Mouse (Mus musculus) spleen, adult 2 months (tissue): ENCODE measurements at regions not wholly inside any gene's neighbourhood (a gene's known extent, or its start where the extent isn't known, plus 50 kb on each side); places are given as distances from the start of the nearest gene placed in this dataset.

ENCODE experiments used
- DNase-seq, 2 experiments: peaks; one replicate each; pipeline versions ENCODE4 v3.0.0 to v3.0.0-alpha.2; 2012 to 2021; ENCODE audit warnings: low spot score in 2 of 2, low read depth in 1 of 2
- H3K27ac ChIP-seq: fragments of 200-500 bp; 2 replicates; pipeline ENCODE4 v1.5.1; 2012; ENCODE audit warnings: low read length, inconsistent platforms; ENCODE audit not compliant: insufficient read depth
- H3K27me3 ChIP-seq: fragments of 200-500 bp; 2 replicates; pipeline ENCODE4 v1.6.1; 2012; ENCODE audit warnings: mild to moderate bottlenecking, moderate library complexity, low read length, inconsistent platforms; ENCODE audit not compliant: control insufficient read depth, insufficient read depth
- H3K36me3 ChIP-seq: fragments of 200-500 bp; 2 replicates; pipeline ENCODE4 v1.6.1; 2012; ENCODE audit warnings: mild to moderate bottlenecking, low read length, inconsistent platforms; ENCODE audit not compliant: control insufficient read depth, insufficient read depth
- H3K4me1 ChIP-seq: fragments of 200-500 bp; 2 replicates; pipeline ENCODE4 v1.6.1; 2011; ENCODE audit warnings: inconsistent platforms; ENCODE audit not compliant: control insufficient read depth, insufficient read depth, insufficient read length
- H3K4me3 ChIP-seq: fragments of 200-500 bp; 2 replicates; pipeline ENCODE4 v1.5.1; 2011; ENCODE audit warnings: mild to moderate bottlenecking, inconsistent platforms; ENCODE audit not compliant: insufficient read depth, insufficient read length; ENCODE audit errors: extremely low read depth
- CTCF ChIP-seq: fragments of 200-500 bp; IDR thresholded peaks from 2 replicates; pipeline ENCODE4 v1.5.1; 2011; ENCODE audit warnings: mild to moderate bottlenecking, inconsistent platforms; ENCODE audit not compliant: insufficient read depth, insufficient read length, insufficient replicate concordance; ENCODE audit errors: extremely low read depth
- POLR2A ChIP-seq: fragments of 200-500 bp; IDR thresholded peaks from 2 replicates; pipeline ENCODE4 v1.6.1; 2011; ENCODE audit warnings: low read depth, low read length, inconsistent platforms
- WGBS: fragments of 180-500 bp; shearing (Covaris S2); methylation state at CpG from one replicate; pipeline ENCODE4 v1.1.7; 2018; 5-methylcytosine and 5-hydroxymethylcytosine counted together

- no peaks in the 10 kb centered on the region for H3K4me1 ChIP-seq
- H3K27ac ChIP-seq, result no peak overlapping the region
- DNase-seq, result no peak
- H3K4me3 ChIP-seq, result no peak overlapping the region
- H3K27me3 ChIP-seq, result no peaks in the 10 kb centered on the region
- WGBS, result 83% methylated on average over 6 of the region's 6 CpGs
- H3K36me3 ChIP-seq, result no peaks in the 10 kb centered on the region
- TF ChIP-seq CTCF, result no peak
- TF ChIP-seq POLR2A, result no peak
Observed at GRCm38 (mm10) chr10:120599551-120599950, 123.3 kb upstream of the Hmga2 start.

DNA sequence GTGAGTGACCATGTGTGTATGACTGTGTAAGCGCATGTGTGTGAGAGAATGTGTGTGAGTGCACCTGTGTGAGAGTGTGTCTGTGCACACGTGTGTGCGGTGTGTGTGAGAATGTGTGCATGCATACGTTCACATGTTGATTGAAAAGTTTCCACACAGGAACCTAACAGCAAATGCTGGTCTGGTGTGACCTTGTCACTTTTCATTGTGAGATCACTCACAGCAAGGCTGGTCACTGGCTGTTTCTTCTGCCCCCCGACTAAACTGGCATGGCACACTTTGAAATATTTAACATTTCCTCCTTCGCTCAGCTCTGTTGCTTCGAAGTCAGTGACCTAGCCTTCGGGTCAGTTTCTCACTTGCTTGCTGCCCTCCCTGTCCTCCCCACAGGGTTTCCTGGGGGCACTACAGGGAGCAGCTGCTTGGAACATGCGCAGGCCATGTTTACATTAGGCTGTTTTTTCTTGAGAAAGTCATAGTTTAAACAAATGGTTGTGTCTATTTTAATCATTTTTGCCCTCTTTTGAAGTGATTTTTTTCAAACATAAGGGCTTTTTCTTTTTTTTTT lies 121.1 kb upstream of the Hmga2 start:
- WGBS, result 74% methylated on average over 9 of the region's 9 CpGs
- no peak for DNase-seq
- H3K27ac ChIP-seq, result no peak overlapping the region
- TF ChIP-seq CTCF (no peak), POLR2A (no peak)
- H3K36me3 ChIP-seq, result no peaks in the 10 kb centered on the region
- H3K27me3 ChIP-seq, result no peaks in the 10 kb centered on the region
- H3K4me3 ChIP-seq, result no peak overlapping the region
- no peaks in the 10 kb centered on the region for H3K4me1 ChIP-seq

GRCm38 (mm10) chr10:120595145-120595544 lies 118.9 kb upstream of the Hmga2 start:
- Histone ChIP-seq H3K36me3 (no peaks in the 10 kb centered on the region), H3K27ac (no peak overlapping the region), H3K4me1 (no peaks in the 10 kb centered on the region), H3K4me3 (no peak overlapping the region), H3K27me3 (no peaks in the 10 kb centered on the region)
- 70% methylated on average over 3 of the region's 3 CpGs for WGBS
- TF ChIP-seq CTCF (no peak), POLR2A (no peak)
- no peak for DNase-seq

GRCm38 (mm10) chr10:120593876-120594275 lies 117.6 kb upstream of the Hmga2 start:
- no peak overlapping the region for H3K4me3 ChIP-seq
- H3K4me1 ChIP-seq, result no peaks in the 10 kb centered on the region

GRCm38 (mm10) chr10:120589659-120590058 lies 113.4 kb upstream of the Hmga2 start:
- WGBS, result 80% methylated on average over 2 of the region's 2 CpGs
- H3K27ac ChIP-seq, result no peak overlapping the region
- H3K4me3 ChIP-seq, result no peak overlapping the region
- no peaks in the 10 kb centered on the region for H3K36me3 ChIP-seq
- H3K4me1 ChIP-seq, result no peaks in the 10 kb centered on the region
- DNase-seq, result no peak
- TF ChIP-seq POLR2A (no peak), CTCF (no peak)
- H3K27me3 ChIP-seq, result no peaks in the 10 kb centered on the region

More at GRCm38 (mm10) chr10:120593876-120594275, 117.6 kb upstream of the Hmga2 start:
- H3K36me3 ChIP-seq, result no peaks in the 10 kb centered on the region
- H3K27me3 ChIP-seq, result no peaks in the 10 kb centered on the region
- DNase-seq, result no peak
- no peak for TF ChIP-seq POLR2A
- no peak for TF ChIP-seq CTCF
- no peak overlapping the region for H3K27ac ChIP-seq

DNA sequence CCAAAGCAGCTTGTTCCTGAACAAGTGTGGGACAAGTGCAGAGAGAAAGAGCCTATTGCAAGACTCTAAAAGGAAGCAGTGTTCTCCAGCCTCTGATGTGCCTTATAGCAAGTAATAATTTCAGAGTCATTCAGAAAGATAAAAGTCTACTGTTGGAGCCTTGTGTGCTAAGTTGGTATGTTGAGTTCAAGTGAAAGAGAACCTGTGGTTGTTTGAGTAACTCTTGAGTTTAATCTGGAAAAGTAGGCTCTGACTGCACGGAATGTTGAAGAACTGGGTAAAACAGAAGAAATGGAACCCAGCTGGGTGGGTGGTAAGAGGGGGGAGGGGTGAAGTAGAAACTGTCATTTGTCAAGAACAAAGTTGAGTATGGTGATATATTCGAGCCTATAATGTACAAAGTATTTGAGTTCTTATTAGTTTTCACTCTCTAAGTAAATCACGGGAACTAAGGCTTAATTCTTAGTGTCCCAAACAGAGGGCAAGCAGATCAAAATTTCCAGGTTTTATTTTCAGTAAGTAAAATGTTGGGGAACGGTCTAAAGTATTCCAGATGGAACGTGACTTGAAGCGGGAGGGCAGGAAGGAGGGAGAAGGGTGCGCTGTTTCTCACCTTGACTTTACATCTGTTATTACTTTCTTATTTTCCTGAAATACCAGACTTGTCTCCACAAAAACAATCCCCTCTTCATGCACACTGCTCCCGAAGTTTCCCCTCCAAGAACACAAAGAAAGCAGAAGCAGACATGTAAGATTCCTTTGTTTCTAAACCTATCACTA lies 111.8 kb upstream of the Hmga2 start:
- WGBS, result 86% methylated on average over 8 of the region's 8 CpGs

GRCm38 (mm10) chr10:120587179-120587578 lies 110.9 kb upstream of the Hmga2 start:
- no peak overlapping the region for H3K27ac ChIP-seq
- TF ChIP-seq CTCF (peak; percentile 15; the same call in 1 of the 2 replicates), POLR2A (no peak)
- H3K27me3 ChIP-seq, result no peaks in the 10 kb centered on the region
- 77% methylated on average over 3 of the region's 3 CpGs for WGBS
- no peaks in the 10 kb centered on the region for H3K4me1 ChIP-seq
- H3K36me3 ChIP-seq, result no peaks in the 10 kb centered on the region
- DNase-seq, result peak; percentile 11 to 33
- no peak overlapping the region for H3K4me3 ChIP-seq

More for the DNA sequence above, 111.8 kb upstream of the Hmga2 start:
- Histone ChIP-seq H3K4me1 (no peaks in the 10 kb centered on the region), H3K27ac (no peak overlapping the region), H3K36me3 (no peaks in the 10 kb centered on the region), H3K27me3 (no peaks in the 10 kb centered on the region), H3K4me3 (no peak overlapping the region)
- TF ChIP-seq CTCF (no peak), POLR2A (no peak)
- no peak for DNase-seq
